Mouse (Mus musculus): ENCODE measurements around the gene Usp27x. TPM values are rescaled to one million over a fixed set of nuclear protein-coding genes. Genes with fewer than 3 reads are reported as not detected.
A peak's percentile ranks its signal among the peaks of the same experiment; 100 is the strongest.

The Usp27x gene
- polyA plus RNA-seq, 1 experiment from 2014 or later = 0.75 TPM

GRCm38 (mm10) chrX:7375322-7375715 lies 311 bp downstream of the Usp27x start:
- peak overlapping the region; percentile 49 for H3K4me3 ChIP-seq (ENCODE audit: low read depth, low read length)
- H3K9me3 ChIP-seq (replicated peaks; ENCODE audit: control insufficient read depth, low read length) = no peaks in the 10 kb centered on the region
- no peaks in the 10 kb centered on the region; the same call in 1 of the 2 replicates for H3K4me1 ChIP-seq (ENCODE audit: control insufficient read depth, insufficient read depth, low read length)
- peak overlapping the region; percentile 71 for H3K9ac ChIP-seq (ENCODE audit: low read length)
- no peaks in the 10 kb centered on the region for H3K36me3 ChIP-seq (ENCODE audit: control insufficient read depth, insufficient read depth, low read length)
- ATAC-seq = peak; percentile 57
- peak overlapping the region; percentile 83 for H3K27ac ChIP-seq (ENCODE audit: low read depth, low read length)
- no peak for DNase-seq (ENCODE audit: low spot score)
- H3K27me3 ChIP-seq (replicated peaks; ENCODE audit: control insufficient read depth, insufficient read depth, low read length) = no peaks in the 10 kb centered on the region
- H3K4me2 ChIP-seq (ENCODE audit: low read length) = peak overlapping the region; percentile 70
- WGBS = 27% methylated on average over 16 of the region's 40 CpGs

GRCm38 (mm10) chrX:7325455-7325854 lies 50.2 kb downstream of the Usp27x start:
- no peak for DNase-seq (ENCODE audit: low spot score)
- Histone ChIP-seq H3K4me1 (ENCODE audit: control insufficient read depth, insufficient read depth, low read length) (no peaks in the 10 kb centered on the region), H3K9me3 (replicated peaks; ENCODE audit: control insufficient read depth, low read length) (no peaks in the 10 kb centered on the region), H3K36me3 (ENCODE audit: control insufficient read depth, insufficient read depth, low read length) (no peaks in the 10 kb centered on the region), H3K4me3 (ENCODE audit: low read depth, low read length) (no peak overlapping the region), H3K4me2 (ENCODE audit: low read length) (no peak overlapping the region), H3K9ac (ENCODE audit: low read length) (no peak overlapping the region), H3K27ac (ENCODE audit: low read depth, low read length) (no peak overlapping the region), H3K27me3 (replicated peaks; ENCODE audit: control insufficient read depth, insufficient read depth, low read length) (no peaks in the 10 kb centered on the region)
- no peak for ATAC-seq
- WGBS = 46% methylated on average over 2 of the region's 2 CpGs

- Histone ChIP-seq H3K36me3 (ENCODE audit: control insufficient read depth, insufficient read depth, low read length) (no peaks in the 10 kb centered on the region), H3K27ac (ENCODE audit: low read depth, low read length) (no peak overlapping the region), H3K4me3 (ENCODE audit: low read depth, low read length) (no peak overlapping the region), H3K9ac (ENCODE audit: low read length) (no peak overlapping the region), H3K27me3 (replicated peaks; ENCODE audit: control insufficient read depth, insufficient read depth, low read length) (no peaks in the 10 kb centered on the region), H3K9me3 (replicated peaks; ENCODE audit: control insufficient read depth, low read length) (no peaks in the 10 kb centered on the region), H3K4me2 (ENCODE audit: low read length) (no peak overlapping the region), H3K4me1 (ENCODE audit: control insufficient read depth, insufficient read depth, low read length) (no peaks in the 10 kb centered on the region)
- ATAC-seq (no peak), DNase-seq (ENCODE audit: low spot score) (peak; percentile 74)
- WGBS = 17% methylated on average over 7 of the region's 7 CpGs
Measured at GRCm38 (mm10) chrX:7322288-7322687, 53.3 kb downstream of the Usp27x start.

Other genes with a start within 250 kb of the Usp27x start
- gene Clcn5, start 56.5 kb downstream of the Usp27x start, polyA plus RNA-seq (2014; fragmentation: Nextera tagmentation; extraction: Ambion mirVana) = 6.0 and 6.5 TPM in 2 replicates
- gene Foxp3, start 197.8 kb upstream of the Usp27x start, polyA plus RNA-seq (2014; fragmentation: Nextera tagmentation; extraction: Ambion mirVana) = 0.09 TPM in 1 of 2 replicates, not detected in the other
- 2.6 and 3.3 TPM in 2 replicates for gene Ppp1r3f, start 198.5 kb upstream of the Usp27x start, polyA plus RNA-seq (2014; fragmentation: Nextera tagmentation; extraction: Ambion mirVana)
- 37.0 and 44.0 TPM in 2 replicates for gene Ccdc22, start 229.7 kb upstream of the Usp27x start, polyA plus RNA-seq (2014; fragmentation: Nextera tagmentation; extraction: Ambion mirVana)
- gene Cacna1f, start 231.3 kb upstream of the Usp27x start, polyA plus RNA-seq (2014; fragmentation: Nextera tagmentation; extraction: Ambion mirVana) = not detected in 2 replicates